Mouse (Mus musculus): ENCODE data around the gene Gm36210. TPM values are rescaled to one million over a fixed set of nuclear protein-coding genes. Genes with fewer than 3 reads are reported as not detected.

Gene Gm36210
- polyA plus RNA-seq, 1 experiment from 2014 or later, result not detected

Other genes starting within 250 kb of the Gm36210 start
- gene Ppp6r1, start 247.5 kb downstream of the Gm36210 start, polyA plus RNA-seq (2015; fragmentation: Nextera tagmentation; extraction: Ambion mirVana), result 2.4 and 3.4 TPM in 2 replicates
- gene Hspbp1, start 221.4 kb downstream of the Gm36210 start, polyA plus RNA-seq (2015; fragmentation: Nextera tagmentation; extraction: Ambion mirVana), result 46.8 and 49.1 TPM in 2 replicates
- 0.14 TPM in 1 of 2 replicates, not detected in the other for gene Brsk1, start 215.9 kb downstream of the Gm36210 start, polyA plus RNA-seq (2015; fragmentation: Nextera tagmentation; extraction: Ambion mirVana)
- gene Tmem150b, start 181.3 kb downstream of the Gm36210 start, polyA plus RNA-seq (2015; fragmentation: Nextera tagmentation; extraction: Ambion mirVana), result 0.33 and 0.36 TPM in 2 replicates
- gene Kmt5c, start 166.4 kb downstream of the Gm36210 start, polyA plus RNA-seq (2015; fragmentation: Nextera tagmentation; extraction: Ambion mirVana), result 41.3 and 47.4 TPM in 2 replicates
- gene Cox6b2, start 153.4 kb downstream of the Gm36210 start, polyA plus RNA-seq (2015; fragmentation: Nextera tagmentation; extraction: Ambion mirVana), result 65.0 and 71.5 TPM in 2 replicates
- not detected in 2 replicates for gene Fam71e2, start 135.2 kb downstream of the Gm36210 start, polyA plus RNA-seq (2015; fragmentation: Nextera tagmentation; extraction: Ambion mirVana)
- 0.12 TPM in 1 of 2 replicates, not detected in the other for gene Il11, start 123.7 kb downstream of the Gm36210 start, polyA plus RNA-seq (2015; fragmentation: Nextera tagmentation; extraction: Ambion mirVana)
- not detected in 2 replicates for gene Tmem190, start 123.6 kb downstream of the Gm36210 start, polyA plus RNA-seq (2015; fragmentation: Nextera tagmentation; extraction: Ambion mirVana)
- 8.4 and 8.9 TPM in 2 replicates for gene Tmem238, start 116.9 kb downstream of the Gm36210 start, polyA plus RNA-seq (2015; fragmentation: Nextera tagmentation; extraction: Ambion mirVana)
- 162 and 174 TPM in 2 replicates for gene Rpl28, start 113.6 kb downstream of the Gm36210 start, polyA plus RNA-seq (2015; fragmentation: Nextera tagmentation; extraction: Ambion mirVana)
- gene Ube2s, start 93.9 kb downstream of the Gm36210 start, polyA plus RNA-seq (2015; fragmentation: Nextera tagmentation; extraction: Ambion mirVana), result 261 and 272 TPM in 2 replicates
- not detected in 2 replicates for gene Shisa7, start 61.8 kb downstream of the Gm36210 start, polyA plus RNA-seq (2015; fragmentation: Nextera tagmentation; extraction: Ambion mirVana)
- gene Isoc2b, start 36.3 kb downstream of the Gm36210 start, polyA plus RNA-seq (2015; fragmentation: Nextera tagmentation; extraction: Ambion mirVana), result 4.1 and 4.8 TPM in 2 replicates
- 0.49 and 0.89 TPM in 2 replicates for gene Isoc2a, start 29.4 kb downstream of the Gm36210 start, polyA plus RNA-seq (2015; fragmentation: Nextera tagmentation; extraction: Ambion mirVana)
- gene Zfp628, start 8.7 kb upstream of the Gm36210 start, polyA plus RNA-seq (2015; fragmentation: Nextera tagmentation; extraction: Ambion mirVana), result 1.4 and 1.9 TPM in 2 replicates
- gene Nat14, start 15.5 kb upstream of the Gm36210 start, polyA plus RNA-seq (2015; fragmentation: Nextera tagmentation; extraction: Ambion mirVana), result 0.25 and 0.37 TPM in 2 replicates
- gene Ssc5d, start 19.3 kb upstream of the Gm36210 start, polyA plus RNA-seq (2015; fragmentation: Nextera tagmentation; extraction: Ambion mirVana), result 0.08 and 0.20 TPM in 2 replicates
- not detected in 2 replicates for gene Sbk2, start 57.9 kb upstream of the Gm36210 start, polyA plus RNA-seq (2015; fragmentation: Nextera tagmentation; extraction: Ambion mirVana)
- not detected in 2 replicates for gene Sbk3, start 64.7 kb upstream of the Gm36210 start, polyA plus RNA-seq (2015; fragmentation: Nextera tagmentation; extraction: Ambion mirVana)
- 3.6 and 4.5 TPM in 2 replicates for gene Zfp579, start 89.6 kb upstream of the Gm36210 start, polyA plus RNA-seq (2015; fragmentation: Nextera tagmentation; extraction: Ambion mirVana)
- gene Zfp524, start 107.9 kb upstream of the Gm36210 start, polyA plus RNA-seq (2015; fragmentation: Nextera tagmentation; extraction: Ambion mirVana), result 7.8 and 10.2 TPM in 2 replicates
- gene Fiz1, start 108.2 kb upstream of the Gm36210 start, polyA plus RNA-seq (2015; fragmentation: Nextera tagmentation; extraction: Ambion mirVana), result 10.4 and 12.5 TPM in 2 replicates
- gene Gm44973, start 109.0 kb upstream of the Gm36210 start, polyA plus RNA-seq (2015; fragmentation: Nextera tagmentation; extraction: Ambion mirVana), result 0.58 and 0.89 TPM in 2 replicates
- 1.1 and 1.2 TPM in 2 replicates for gene Zfp865, start 113.9 kb upstream of the Gm36210 start, polyA plus RNA-seq (2015; fragmentation: Nextera tagmentation; extraction: Ambion mirVana)
- 0.16 and 0.40 TPM in 2 replicates for gene Ccdc106, start 114.0 kb upstream of the Gm36210 start, polyA plus RNA-seq (2015; fragmentation: Nextera tagmentation; extraction: Ambion mirVana)
- not detected in 2 replicates for gene 4632433K11Rik, start 127.6 kb upstream of the Gm36210 start, polyA plus RNA-seq (2015; fragmentation: Nextera tagmentation; extraction: Ambion mirVana)
- gene Zfp784, start 131.9 kb upstream of the Gm36210 start, polyA plus RNA-seq (2015; fragmentation: Nextera tagmentation; extraction: Ambion mirVana), result 1.3 and 1.7 TPM in 2 replicates
- gene Zfp580, start 145.0 kb upstream of the Gm36210 start, polyA plus RNA-seq (2015; fragmentation: Nextera tagmentation; extraction: Ambion mirVana), result 0.89 and 1.8 TPM in 2 replicates
- gene U2af2, start 155.6 kb upstream of the Gm36210 start, polyA plus RNA-seq (2015; fragmentation: Nextera tagmentation; extraction: Ambion mirVana), result 48.2 and 48.8 TPM in 2 replicates
- 45.2 and 46.6 TPM in 2 replicates for gene Epn1, start 173.7 kb upstream of the Gm36210 start, polyA plus RNA-seq (2015; fragmentation: Nextera tagmentation; extraction: Ambion mirVana)
- not detected in 2 replicates for gene Rfpl4, start 210.4 kb upstream of the Gm36210 start, polyA plus RNA-seq (2015; fragmentation: Nextera tagmentation; extraction: Ambion mirVana)
- gene Rasl2-9, start 219.4 kb upstream of the Gm36210 start, polyA plus RNA-seq (2015; fragmentation: Nextera tagmentation; extraction: Ambion mirVana), result 0.11 and 0.27 TPM in 2 replicates
- not detected in 2 replicates for gene Vmn1r55, start 243.2 kb upstream of the Gm36210 start, polyA plus RNA-seq (2015; fragmentation: Nextera tagmentation; extraction: Ambion mirVana)

Data from liver, embryonic 16.5 days (tissue).